Mouse (Mus musculus) neural tube, embryonic 11.5 days (tissue): Measurements from ENCODE around the gene Gm20388. TPM values are rescaled to one million over a fixed set of nuclear protein-coding genes. Genes with fewer than 3 reads are reported as not detected.

ENCODE experiments used
- ATAC-seq: fragments of 200-750 bp; cut with Nextera tagmentation; 2 replicates; pipeline ENCODE4 v1.8.0; 2017; ENCODE audit warnings: moderate number of reproducible peaks, mild to moderate bottlenecking, moderate TSS enrichment, moderate library complexity; ENCODE audit not compliant: insufficient read depth, low FRiP score, low TSS enrichment
- DNase-seq: peaks from one replicate; pipeline ENCODE4 v3.0.0-alpha.2; 2015; ENCODE audit warnings: low spot score
- H3K27ac ChIP-seq: fragments of 300-500 bp; sonication (generic); 2 replicates; pipeline ENCODE4 v1.5.1; 2014; ENCODE audit warnings: low read depth, mild to moderate bottlenecking, low read length
- H3K27me3 ChIP-seq: fragments of 300-500 bp; sonication (generic); 2 replicates; pipeline ENCODE4 v1.6.1; 2014; ENCODE audit warnings: mild to moderate bottlenecking, low read length, mixed read lengths; ENCODE audit not compliant: control insufficient read depth, insufficient read depth
- H3K36me3 ChIP-seq: fragments of 300-500 bp; sonication (generic); 2 replicates; pipeline ENCODE4 v1.6.1; 2014; ENCODE audit warnings: mild to moderate bottlenecking, low read length, moderate library complexity, mixed read lengths; ENCODE audit not compliant: control insufficient read depth, insufficient read depth
- H3K4me1 ChIP-seq: fragments of 300-500 bp; sonication (generic); 2 replicates; pipeline ENCODE4 v1.6.1; 2014; ENCODE audit warnings: low read length, mixed read lengths; ENCODE audit not compliant: control insufficient read depth, insufficient read depth
- H3K4me2 ChIP-seq: fragments of 300-500 bp; sonication (generic); 2 replicates; pipeline ENCODE4 v1.6.1; 2014; ENCODE audit warnings: low read depth, mild to moderate bottlenecking, moderate library complexity
- H3K4me3 ChIP-seq: fragments of 300-500 bp; sonication (generic); 2 replicates; pipeline ENCODE4 v1.5.1; 2014; ENCODE audit warnings: low read depth, low read length
- H3K9ac ChIP-seq: fragments of 300-500 bp; sonication (generic); 2 replicates; pipeline ENCODE4 v1.6.1; 2014; ENCODE audit warnings: mild to moderate bottlenecking, low read length
- H3K9me3 ChIP-seq: fragments of 300-500 bp; sonication (generic); 2 replicates; pipeline ENCODE4 v1.6.1; 2016; ENCODE audit warnings: low read length; ENCODE audit not compliant: control insufficient read depth
- WGBS: fragments of 180-500 bp; shearing (Covaris S2); extraction: QIAGEN DNeasy Blood & Tissue Kit; methylation state at CpG from one replicate; pipeline ENCODE4 v1.1.7; 2014; 5-methylcytosine and 5-hydroxymethylcytosine counted together
- polyA plus RNA-seq: library from polyadenylated mRNA; unstranded; fragments of >200 nt; fragmentation: Nextera tagmentation; extraction: Ambion mirVana; gene quantifications from 2 replicates; pipeline ENCODE4 v1.2.1, GENCODE M21; 2014

The Gm20388 gene
- polyA plus RNA-seq, 1 experiment from 2014 or later = not detected

DNA sequence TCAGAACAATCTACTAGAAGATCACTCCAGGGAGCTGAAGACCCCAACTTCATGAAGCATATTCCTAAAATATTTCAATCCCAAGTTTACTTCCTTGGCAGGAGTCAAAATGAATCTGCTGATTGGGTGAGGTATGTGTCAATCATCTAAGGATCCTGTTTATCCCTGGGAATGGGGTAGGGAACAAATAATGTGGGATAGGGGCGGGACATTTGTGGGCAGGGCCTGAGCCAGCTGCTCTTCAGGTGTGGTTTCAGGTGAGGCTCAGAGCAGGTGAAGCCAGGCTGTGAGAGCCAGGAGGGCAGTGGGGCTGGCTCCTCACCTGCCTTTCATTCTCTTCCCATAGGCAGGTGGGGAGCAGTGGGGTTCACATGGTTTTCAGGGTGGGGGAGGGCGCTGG, 2816.1 kb downstream of the Gm20388 start:
- ATAC-seq (no peak), DNase-seq (no peak)
- H3K4me2 ChIP-seq = no peak overlapping the region
- no peak overlapping the region for H3K4me3 ChIP-seq
- H3K27ac ChIP-seq = no peak overlapping the region
- 58% methylated on average over 2 of the region's 2 CpGs for WGBS
- no peak overlapping the region for H3K9ac ChIP-seq
- no peaks in the 10 kb centered on the region for H3K27me3 ChIP-seq
- H3K36me3 ChIP-seq = no peaks in the 10 kb centered on the region
- no peaks in the 10 kb centered on the region for H3K4me1 ChIP-seq
- no peaks in the 10 kb centered on the region for H3K9me3 ChIP-seq

DNA sequence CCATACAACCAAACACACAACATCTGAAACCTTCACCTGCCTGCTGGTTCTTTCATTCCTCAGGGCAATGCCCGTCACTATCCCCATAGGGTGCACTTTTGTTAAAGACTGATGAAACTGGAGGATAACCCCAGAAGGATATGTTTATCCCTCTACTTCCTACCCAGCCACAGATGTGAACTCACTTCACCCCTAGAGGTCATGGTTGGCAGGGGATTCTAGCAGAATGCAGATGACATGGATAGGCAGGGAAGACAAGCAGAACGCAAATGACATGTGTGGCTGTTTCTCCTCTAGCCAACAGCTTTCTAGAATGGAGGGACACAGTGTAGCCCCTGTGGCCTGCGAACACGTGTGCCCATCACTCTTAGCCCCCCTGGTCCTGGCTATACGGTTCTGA, 2816.8 kb downstream of the Gm20388 start:
- Histone ChIP-seq H3K36me3 (no peaks in the 10 kb centered on the region), H3K4me2 (no peak overlapping the region), H3K9me3 (no peaks in the 10 kb centered on the region), H3K27ac (no peak overlapping the region), H3K27me3 (no peaks in the 10 kb centered on the region), H3K9ac (no peak overlapping the region), H3K4me1 (no peaks in the 10 kb centered on the region), H3K4me3 (no peak overlapping the region)
- no peak for DNase-seq
- ATAC-seq = no peak
- WGBS = 64% methylated on average over 5 of the region's 5 CpGs

DNA sequence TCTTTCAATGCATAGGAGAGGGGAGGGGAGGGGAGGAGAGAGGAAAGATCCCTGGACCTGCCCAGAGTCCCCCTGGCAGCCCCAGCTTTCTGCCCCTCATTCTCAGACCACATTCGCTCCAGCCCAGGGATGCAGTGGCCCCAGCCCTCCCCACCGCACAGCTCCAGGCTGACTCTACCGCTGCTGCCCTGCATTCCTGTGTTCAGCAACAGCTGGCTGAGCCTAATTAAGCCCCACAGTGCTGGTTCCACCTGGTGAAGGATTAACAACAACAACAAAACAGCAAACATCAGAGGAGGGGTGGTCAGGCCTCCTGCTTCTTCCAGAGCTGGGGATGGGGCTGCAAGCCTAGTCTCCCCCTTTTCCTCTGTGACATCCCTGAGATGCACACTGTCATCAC, 2818.0 kb downstream of the Gm20388 start:
- H3K4me2 ChIP-seq = no peak overlapping the region
- no peaks in the 10 kb centered on the region for H3K27me3 ChIP-seq
- H3K27ac ChIP-seq = no peak overlapping the region
- H3K4me3 ChIP-seq = no peak overlapping the region
- H3K9me3 ChIP-seq = no peaks in the 10 kb centered on the region
- H3K4me1 ChIP-seq = no peaks in the 10 kb centered on the region
- ATAC-seq = no peak
- no peak for DNase-seq
- H3K9ac ChIP-seq = no peak overlapping the region
- H3K36me3 ChIP-seq = no peaks in the 10 kb centered on the region
- 13% methylated on average over 3 of the region's 3 CpGs for WGBS

DNA sequence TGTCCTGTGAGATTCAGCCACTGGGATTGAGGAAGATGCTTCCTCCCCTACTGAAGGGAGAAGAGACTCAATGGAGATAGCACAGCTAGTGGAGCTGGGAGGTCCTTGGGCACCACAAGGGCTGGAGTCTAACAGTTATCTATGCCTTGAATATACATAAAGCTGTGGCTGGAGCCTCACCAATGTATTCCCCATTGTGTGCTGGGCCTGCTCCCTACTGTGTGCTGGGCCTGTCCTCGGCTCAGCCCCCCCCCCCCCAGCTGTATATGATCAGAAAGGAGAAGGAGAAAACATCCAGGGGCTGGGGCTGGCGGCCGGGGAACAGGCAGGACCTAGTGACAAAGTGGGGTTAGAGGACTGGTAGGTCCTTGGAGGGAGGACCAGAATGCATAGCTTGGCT, 2824.5 kb downstream of the Gm20388 start:
- 56% methylated on average over 3 of the region's 3 CpGs for WGBS
- Histone ChIP-seq H3K27ac (no peak overlapping the region), H3K4me2 (no peak overlapping the region), H3K36me3 (no peaks in the 10 kb centered on the region), H3K27me3 (no peaks in the 10 kb centered on the region), H3K4me3 (no peak overlapping the region), H3K4me1 (peaks cover 3% of the 10 kb centered on the region), H3K9me3 (no peaks in the 10 kb centered on the region), H3K9ac (no peak overlapping the region)
- DNase-seq (no peak), ATAC-seq (no peak)

DNA sequence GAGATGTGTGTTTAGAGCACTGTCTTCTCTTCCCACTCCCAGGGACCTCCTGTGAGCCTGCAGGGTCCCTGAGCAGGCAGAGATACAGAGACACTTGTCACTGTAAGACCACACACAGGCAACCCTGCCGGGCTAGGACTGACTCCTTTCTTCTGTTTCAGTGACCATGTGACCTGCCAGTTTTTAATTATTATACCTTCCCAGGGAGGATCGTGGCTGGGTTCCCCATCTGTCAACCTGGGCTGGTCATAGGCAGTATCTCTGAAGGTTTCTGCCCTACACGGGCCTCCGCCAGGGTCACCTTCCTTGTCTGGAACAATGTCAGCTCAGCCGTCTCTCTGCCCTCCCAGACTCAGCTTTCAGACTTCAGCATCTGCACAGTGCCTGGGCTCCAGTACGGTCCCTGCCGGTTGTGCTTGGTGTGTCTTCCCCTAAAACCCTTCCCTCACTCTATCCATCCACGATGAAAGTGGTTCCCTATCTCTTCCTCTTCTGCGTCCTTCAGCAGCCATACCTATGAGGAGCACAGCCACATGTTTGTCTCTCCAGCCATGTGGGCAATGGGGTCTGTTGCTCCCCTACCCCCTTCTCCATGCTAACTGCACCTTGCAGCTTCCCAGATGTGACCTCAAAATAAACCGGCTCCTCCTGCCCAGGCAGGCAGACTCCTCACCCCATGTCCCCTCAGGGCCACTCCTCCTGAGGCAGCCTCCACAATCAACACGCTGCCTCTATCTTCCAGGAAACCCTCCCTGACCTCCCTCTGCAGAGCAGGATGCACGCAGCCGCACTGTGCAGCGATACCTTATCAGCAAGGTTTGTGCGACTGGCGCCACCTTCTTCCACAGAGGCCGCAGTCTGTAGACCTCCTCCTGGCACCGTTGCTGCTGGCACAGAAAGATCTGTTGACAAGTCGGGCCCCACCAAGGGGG, 2825.2 kb downstream of the Gm20388 start:
- Histone ChIP-seq H3K4me1 (peaks cover 3% of the 10 kb centered on the region), H3K9me3 (no peaks in the 10 kb centered on the region), H3K9ac (no peak overlapping the region), H3K27me3 (no peaks in the 10 kb centered on the region), H3K36me3 (no peaks in the 10 kb centered on the region), H3K27ac (no peak overlapping the region), H3K4me3 (no peak overlapping the region), H3K4me2 (no peak overlapping the region)
- DNase-seq = no peak
- ATAC-seq = no peak
- 70% methylated on average over 19 of the region's 19 CpGs for WGBS

DNA sequence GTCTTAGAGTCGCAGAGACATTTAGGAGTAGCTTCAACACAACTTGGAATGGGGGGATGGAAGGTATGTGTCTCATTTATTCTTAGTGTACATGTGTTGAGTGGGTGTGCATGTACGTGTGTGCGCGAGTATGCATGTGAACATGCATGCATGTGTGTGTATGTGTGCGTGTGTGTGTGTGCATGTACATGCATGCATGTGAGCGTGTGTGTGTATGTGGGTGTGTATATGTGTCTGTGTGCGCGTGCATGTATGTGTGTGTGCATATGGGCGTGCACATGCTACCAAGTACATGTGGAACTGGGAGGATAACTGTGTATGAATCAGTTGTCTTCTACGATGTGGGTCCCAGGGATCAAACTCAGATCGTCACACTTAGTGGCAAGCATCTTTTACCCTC, 2826.0 kb downstream of the Gm20388 start:
- WGBS = 91% methylated on average over 11 of the region's 11 CpGs
- Histone ChIP-seq H3K36me3 (no peaks in the 10 kb centered on the region), H3K9ac (no peak overlapping the region), H3K4me1 (peaks cover 3% of the 10 kb centered on the region), H3K27me3 (no peaks in the 10 kb centered on the region), H3K9me3 (no peaks in the 10 kb centered on the region), H3K27ac (no peak overlapping the region), H3K4me3 (no peak overlapping the region), H3K4me2 (no peak overlapping the region)
- no peak for DNase-seq
- no peak for ATAC-seq

DNA sequence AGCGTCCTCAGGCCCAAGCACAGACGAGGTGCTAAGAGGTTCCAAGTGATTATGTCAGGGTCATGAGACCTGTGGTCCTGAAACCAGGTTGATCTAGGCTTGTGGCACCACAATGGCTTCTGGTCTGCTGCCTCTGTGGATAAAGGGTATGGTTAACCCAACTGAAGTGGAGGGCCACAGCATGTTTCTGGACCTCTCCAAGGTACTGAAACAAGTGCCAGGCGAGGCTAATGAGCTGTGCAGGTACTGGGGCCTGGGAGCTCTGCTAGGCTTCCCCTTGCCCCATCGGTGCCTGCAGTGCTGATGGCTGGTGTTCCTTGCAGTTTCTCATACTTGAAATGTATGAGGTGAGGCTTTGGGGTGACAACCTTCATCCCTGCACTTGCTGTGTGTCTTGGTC, 2826.4 kb downstream of the Gm20388 start:
- ATAC-seq (no peak), DNase-seq (no peak)
- H3K4me2 ChIP-seq = no peak overlapping the region
- WGBS = 60% methylated on average over 4 of the region's 4 CpGs
- H3K4me3 ChIP-seq = no peak overlapping the region
- peaks cover 3% of the 10 kb centered on the region for H3K4me1 ChIP-seq
- H3K9me3 ChIP-seq = no peaks in the 10 kb centered on the region
- no peaks in the 10 kb centered on the region for H3K27me3 ChIP-seq
- no peak overlapping the region for H3K27ac ChIP-seq
- no peaks in the 10 kb centered on the region for H3K36me3 ChIP-seq
- H3K9ac ChIP-seq = no peak overlapping the region

DNA sequence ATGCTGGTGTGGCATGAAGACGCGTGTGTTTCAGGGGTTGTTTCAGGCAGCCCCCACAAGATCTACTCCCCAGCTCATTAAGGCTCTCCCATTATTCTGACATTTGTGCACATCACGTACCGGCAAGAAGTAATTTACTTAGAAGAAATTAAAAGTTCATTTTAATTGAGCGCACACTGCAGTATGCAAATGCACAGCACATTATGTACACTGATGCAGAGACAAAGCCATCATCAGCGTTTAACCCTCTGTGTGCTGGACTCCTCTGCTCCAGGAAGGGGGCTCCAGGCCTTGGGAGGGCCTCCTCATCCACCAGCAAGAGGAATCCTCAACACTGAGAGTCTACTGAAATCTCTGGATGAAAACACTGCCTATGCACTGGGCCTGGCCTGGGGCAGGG, 2827.2 kb downstream of the Gm20388 start:
- Histone ChIP-seq H3K4me1 (peaks cover 8% of the 10 kb centered on the region), H3K36me3 (no peaks in the 10 kb centered on the region), H3K4me3 (no peak overlapping the region), H3K4me2 (no peak overlapping the region), H3K9me3 (no peaks in the 10 kb centered on the region), H3K27ac (no peak overlapping the region), H3K27me3 (no peaks in the 10 kb centered on the region), H3K9ac (no peak overlapping the region)
- WGBS = 84% methylated on average over 6 of the region's 6 CpGs
- no peak for DNase-seq
- no peak for ATAC-seq

DNA sequence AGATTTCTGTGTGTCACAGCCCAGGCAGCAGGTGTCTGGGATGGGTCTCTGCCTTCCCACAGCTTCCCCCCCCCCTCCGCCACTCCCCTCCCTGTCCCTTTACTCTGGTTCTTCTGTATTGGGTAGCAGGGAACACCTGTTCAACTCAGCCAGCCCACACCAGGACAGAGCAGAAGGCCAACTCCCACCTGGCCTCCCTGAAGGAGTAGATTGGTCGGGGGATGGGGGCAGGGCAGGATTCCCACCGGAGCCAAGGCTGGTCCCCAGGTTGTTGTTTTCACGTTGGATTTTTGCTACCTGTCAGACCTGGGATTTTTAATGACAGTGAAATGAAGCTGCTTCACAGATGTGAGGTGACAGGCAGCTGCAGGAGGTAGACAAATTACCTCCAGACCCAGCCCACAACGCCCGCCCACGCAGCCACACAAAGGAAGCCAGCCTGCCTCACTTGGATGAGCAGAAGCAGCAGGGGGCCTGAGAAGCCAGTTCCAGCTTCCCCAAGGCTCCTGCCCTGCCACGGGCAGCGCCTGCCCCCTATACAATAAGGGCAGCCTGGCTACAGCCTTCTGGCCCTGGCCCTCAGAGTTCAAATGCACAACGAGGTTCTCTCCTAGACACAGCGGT, 2828.6 kb downstream of the Gm20388 start:
- Histone ChIP-seq H3K36me3 (no peaks in the 10 kb centered on the region), H3K9me3 (no peaks in the 10 kb centered on the region), H3K4me2 (no peak overlapping the region), H3K4me1 (peaks cover 10% of the 10 kb centered on the region), H3K4me3 (no peak overlapping the region), H3K27ac (no peak overlapping the region), H3K27me3 (no peaks in the 10 kb centered on the region), H3K9ac (peak overlapping the region; percentile 9; the same call in 1 of the 2 replicates)
- 18% methylated on average over 11 of the region's 11 CpGs for WGBS
- DNase-seq (peak; percentile 62), ATAC-seq (no peak)
